Mouse (Mus musculus) mature B cell (primary cell): ENCODE measurements at regions not wholly inside any gene's neighbourhood (a gene's known extent, or its start where the extent isn't known, plus 50 kb on each side); places are given as distances from the start of the nearest gene placed in this dataset.
"Not testable (repeated sequence)": the region's sequence is repeated elsewhere in the genome, so short reads cannot be mapped to it uniquely, and the experiment has no call there.

Source experiments
- in situ Hi-C: fragments of 300-500 bp; cut with MboI; formaldehyde crosslinking; loops from 2 replicates; pipeline ENCODE4 v1.14.3; 2019

DNA sequence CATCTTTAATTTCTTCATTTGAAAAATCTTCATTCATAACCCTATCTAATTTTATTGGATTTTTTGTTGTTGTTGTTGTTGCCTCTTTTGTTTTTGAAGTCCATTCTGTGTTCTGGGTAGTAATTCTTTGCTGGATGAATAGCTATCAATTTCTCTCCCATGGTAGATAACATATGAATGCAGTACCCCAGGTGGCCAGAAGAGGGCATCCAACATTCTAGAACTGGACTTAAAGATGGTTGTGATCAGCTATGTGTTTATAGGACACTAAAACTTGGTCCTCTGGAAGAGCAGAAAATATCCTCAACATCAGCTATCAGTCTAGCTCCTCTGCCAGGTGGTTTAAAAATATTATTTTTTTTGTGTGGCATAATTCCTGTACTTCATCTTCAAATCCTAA lies 73.0 kb downstream of the Prl2c3 start:
- in situ Hi-C loops, result not testable (repeated sequence)

GRCm38 (mm10) chr13:12717972-12718546 lies 81.8 kb downstream of the Prl2c3 start:
- in situ Hi-C loops, result not testable (repeated sequence)

GRCm38 (mm10) chr13:12711471-12712273 lies 88.2 kb downstream of the Prl2c3 start:
- in situ Hi-C loops, result no loop called here

- in situ Hi-C loops, result not testable (repeated sequence)
Observed at GRCm38 (mm10) chr13:12702804-12703612, 96.9 kb downstream of the Prl2c3 start.

DNA sequence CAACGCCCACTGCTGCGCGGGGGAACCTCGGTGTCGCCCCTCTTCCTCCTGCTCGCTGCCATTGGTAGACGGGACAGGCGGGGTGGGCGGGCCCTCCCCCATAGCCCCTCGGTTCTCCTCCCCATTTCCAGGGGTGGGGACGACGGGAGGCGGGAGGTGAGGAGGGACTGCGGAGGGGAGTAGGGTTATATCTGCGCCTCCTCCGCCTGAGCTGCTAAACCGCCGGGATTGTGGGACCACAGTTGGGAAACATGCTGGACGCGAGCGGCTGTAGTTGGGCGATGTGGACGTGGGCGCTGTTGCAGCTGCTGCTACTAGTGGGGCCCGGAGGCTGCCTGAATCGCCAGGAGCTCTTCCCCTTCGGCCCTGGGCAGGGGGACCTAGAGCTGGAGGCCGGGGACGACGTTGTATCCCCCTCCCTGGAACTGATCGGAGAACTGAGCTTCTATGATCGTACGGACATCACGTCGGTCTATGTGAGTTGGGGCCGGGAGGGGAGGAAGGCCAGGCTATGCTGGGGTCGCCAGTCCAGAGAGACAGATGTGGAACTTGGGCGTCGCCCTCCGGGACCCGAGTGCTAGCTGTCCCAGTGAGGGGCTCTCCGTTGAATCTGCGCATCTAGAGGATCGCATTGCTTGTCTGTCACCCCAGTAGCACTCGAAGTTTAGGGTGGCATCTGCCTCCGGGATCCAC lies 97.6 kb downstream of the Prl2c3 start:
- in situ Hi-C loops, result not testable (repeated sequence)

- in situ Hi-C loops, result loop anchor here (25.0 kb wide), 1 partner anchor 206 kb away; no protein-coding TSS in a partner anchor
Observed at GRCm38 (mm10) chr13:12693593-12694118, 106.2 kb downstream of the Prl2c3 start.

DNA sequence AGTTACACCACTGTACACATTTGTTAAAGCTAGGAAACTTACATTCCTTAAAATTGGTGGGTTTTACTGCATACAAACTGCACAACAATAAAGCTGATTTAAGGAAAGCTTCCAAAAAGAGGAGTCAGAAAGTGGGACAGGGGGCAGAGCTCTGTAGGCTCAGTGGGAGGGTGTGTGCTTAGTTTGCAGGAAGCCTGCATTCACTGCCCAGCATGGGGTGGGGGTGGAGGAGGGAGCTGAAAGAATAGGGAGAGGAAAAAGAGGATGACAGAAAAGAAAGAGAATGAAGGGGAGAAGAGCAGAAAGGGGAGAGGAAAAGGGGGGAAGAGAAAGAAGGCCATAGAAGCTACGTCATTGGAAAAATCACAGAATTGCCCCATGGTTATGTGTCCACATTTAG lies 111.1 kb downstream of the Prl2c3 start:
- in situ Hi-C loops, result loop anchor here (25.0 kb wide), 1 partner anchor 201 kb away; no protein-coding TSS in a partner anchor

DNA sequence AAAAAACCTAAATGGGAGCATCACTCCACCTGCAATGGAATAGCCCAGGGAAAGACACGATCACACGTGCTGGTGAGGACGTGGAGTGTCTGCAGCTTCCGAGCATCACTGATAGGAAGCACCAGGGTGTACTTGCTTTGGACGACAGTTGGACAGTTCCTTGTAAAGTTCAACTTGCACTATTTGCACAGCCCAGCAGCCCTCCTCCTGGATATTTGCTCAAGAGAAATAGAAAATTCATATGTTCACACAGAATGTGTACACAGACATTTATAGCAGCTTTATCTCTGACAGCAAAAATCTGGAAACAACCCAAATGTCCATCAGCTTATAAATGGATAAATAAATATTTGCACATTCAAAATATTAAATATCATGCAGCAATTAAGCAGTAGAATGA lies 111.7 kb downstream of the Prl2c3 start:
- in situ Hi-C loops, result loop anchor here (25.0 kb wide), 1 partner anchor 201 kb away; no protein-coding TSS in a partner anchor

DNA sequence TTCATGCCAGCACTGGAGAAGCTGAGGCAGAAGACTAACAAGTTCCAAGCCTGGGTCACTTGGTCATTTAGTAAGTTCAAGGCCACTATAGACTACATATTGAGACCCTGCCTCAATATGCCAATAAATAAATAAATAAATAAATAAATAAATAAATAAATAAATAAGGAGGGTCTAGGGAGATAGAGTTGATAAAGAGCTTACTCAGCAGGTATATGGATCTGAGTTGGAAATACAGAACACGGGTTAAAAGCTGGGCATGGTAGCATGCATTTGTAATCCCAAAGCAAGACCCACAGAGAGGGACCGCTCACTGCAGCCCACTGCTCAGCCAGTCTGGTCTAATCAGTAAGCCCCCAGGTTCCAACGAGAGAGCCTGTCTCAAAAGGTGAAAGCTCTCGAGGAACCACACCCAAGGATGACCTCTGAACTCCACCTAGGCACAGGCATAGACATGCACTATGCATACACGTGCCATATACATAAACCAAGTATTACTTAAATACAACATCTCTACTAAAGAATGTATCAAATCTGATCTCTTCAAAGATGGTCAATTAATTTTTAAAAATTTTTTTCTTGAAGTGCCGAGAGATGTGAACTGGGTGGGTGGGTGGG lies 115.4 kb downstream of the Ero1lb start:
- in situ Hi-C loops, result loop anchor here (25.0 kb wide), 1 partner anchor 194 kb away; no protein-coding TSS in a partner anchor

DNA sequence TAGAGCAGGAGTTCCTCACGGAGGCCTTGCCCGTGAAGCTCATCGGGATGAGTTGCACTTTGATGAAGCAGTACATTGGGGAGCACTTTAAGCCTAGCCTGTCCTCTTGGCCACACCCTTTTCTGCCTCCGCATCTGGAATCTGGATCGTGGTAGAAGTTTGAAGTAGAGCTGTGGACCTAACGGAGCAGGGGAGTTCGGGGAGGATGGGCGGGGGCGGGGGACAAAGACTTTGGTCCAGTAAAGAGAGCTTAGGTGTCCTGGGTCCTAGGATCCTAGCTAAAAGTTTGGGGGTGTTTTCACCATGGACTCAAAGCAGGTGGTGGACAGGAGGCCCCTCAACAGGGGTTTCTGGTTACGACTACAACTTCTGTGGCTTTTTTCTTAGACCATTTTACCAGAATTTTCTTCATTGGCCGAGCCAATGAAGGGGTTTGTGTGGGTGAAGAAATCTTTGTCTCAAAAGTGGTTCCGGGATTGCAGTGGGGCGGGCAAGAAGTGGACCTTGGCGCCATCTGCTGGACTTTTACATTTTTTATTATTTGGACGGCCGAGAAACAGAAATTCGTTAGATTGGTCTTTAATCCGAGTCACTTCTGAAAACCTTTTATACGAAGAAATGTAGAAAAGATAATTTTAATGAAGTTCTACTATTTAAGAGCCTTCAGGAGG lies 114.7 kb downstream of the Ero1lb start:
- in situ Hi-C loops, result loop anchor here (25.0 kb wide), 1 partner anchor 193 kb away; no protein-coding TSS in a partner anchor

- in situ Hi-C loops, result loop anchor here (25.0 kb wide), 1 partner anchor 190 kb away; no protein-coding TSS in a partner anchor
Observed at GRCm38 (mm10) chr13:12677372-12677771, 111.7 kb downstream of the Ero1lb start.

DNA sequence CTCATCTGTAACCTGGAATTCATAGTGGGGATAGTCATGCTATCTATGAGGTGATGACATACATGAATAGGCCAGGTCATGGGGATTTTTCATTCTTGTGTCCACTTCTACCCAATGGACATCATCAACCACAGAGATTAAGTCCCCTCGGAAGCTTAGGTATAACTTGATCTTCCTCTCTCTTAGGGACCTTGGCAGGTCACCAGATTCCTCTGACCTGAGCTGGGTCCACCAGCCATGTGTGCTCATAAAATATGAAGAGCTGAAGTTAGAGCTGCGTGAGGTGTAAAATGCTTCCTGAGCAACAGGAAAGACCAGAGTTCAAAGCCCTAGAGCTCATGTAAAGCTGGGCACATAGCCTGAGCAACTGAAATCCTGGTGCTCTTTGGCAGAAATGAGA lies 105.3 kb downstream of the Ero1lb start:
- in situ Hi-C loops, result not testable (repeated sequence)

DNA sequence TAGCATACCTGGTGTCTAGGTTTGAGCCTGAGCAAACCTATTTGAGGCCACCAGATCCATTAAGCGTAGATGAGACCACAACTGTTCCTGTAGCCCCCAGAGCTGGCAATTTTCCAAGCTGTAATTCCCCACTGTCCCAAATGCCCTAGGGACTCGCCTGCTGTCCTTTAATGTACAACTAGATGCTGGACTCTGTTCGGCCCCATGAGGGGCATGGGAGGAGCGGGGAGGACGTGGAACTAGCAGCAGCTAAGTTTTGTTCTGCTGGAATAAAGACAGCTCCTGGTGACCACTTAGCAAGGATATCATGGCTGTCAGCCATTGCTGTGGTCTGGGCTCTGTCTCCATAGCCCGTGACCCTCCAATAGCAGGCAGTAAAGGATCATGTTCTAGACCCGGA lies 103.1 kb downstream of the Ero1lb start:
- in situ Hi-C loops, result not testable (repeated sequence)

GRCm38 (mm10) chr13:12667727-12668665 lies 102.3 kb downstream of the Ero1lb start:
- in situ Hi-C loops, result not testable (repeated sequence)

GRCm38 (mm10) chr13:12666050-12666449 lies 100.4 kb downstream of the Ero1lb start:
- in situ Hi-C loops, result not testable (repeated sequence)
